Mouse (Mus musculus) adrenal gland, postnatal 4 days (tissue): ENCODE measurements around the gene Cpxm1. TPM values are rescaled to one million over a fixed set of nuclear protein-coding genes. Genes with fewer than 3 reads are reported as not detected.
A peak's percentile ranks its signal among the peaks of the same experiment; 100 is the strongest.
"Not testable (repeated sequence)": the region's sequence is repeated elsewhere in the genome, so short reads cannot be mapped to it uniquely, and the experiment has no call there.

Source experiments
- DNase-seq, 2 experiments: peaks; one replicate each; pipeline ENCODE4 v3.0.0; 2021 to 2022; ENCODE audit warnings: low spot score in 2 of 2, mixed read lengths in 2 of 2
- total RNA-seq, 2 experiments: library from RNA; stranded (reverse); gene quantifications; 2 replicates each; pipeline ENCODE4 v1.2.3; 2021

The Cpxm1 gene
- total RNA-seq, 2 experiments from 2014 or later = 18.1 to 22.0 TPM

DNA sequence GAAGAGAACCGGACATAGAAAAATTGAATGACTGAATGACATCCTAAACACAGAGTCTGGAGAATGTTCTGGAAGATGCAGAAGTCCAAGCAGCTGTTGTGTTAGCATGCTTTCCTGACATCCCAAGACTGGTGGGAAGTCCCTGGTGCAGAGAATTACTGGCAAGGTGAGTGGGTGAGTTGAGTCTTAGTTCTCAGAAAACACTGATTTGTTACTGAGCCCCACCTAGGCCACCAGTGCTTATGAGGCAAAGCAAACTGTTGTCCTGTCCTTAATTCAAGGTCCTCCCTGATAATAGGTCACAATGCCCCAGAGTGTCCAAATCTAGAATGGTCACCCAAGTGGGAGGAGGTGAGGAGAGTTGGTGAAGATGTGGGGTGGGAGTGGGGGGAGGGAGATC lies 7.6 kb upstream of the Cpxm1 start, which contains the start of the genes Gm28372 and 1700020A23Rik:
Gm28372 (plus strand) TSS at position 301 of the 400 bp plus-strand sequence.
1700020A23Rik (plus strand) TSS at position 321 of the 400 bp plus-strand sequence.
- DNase-seq = no peak

DNA sequence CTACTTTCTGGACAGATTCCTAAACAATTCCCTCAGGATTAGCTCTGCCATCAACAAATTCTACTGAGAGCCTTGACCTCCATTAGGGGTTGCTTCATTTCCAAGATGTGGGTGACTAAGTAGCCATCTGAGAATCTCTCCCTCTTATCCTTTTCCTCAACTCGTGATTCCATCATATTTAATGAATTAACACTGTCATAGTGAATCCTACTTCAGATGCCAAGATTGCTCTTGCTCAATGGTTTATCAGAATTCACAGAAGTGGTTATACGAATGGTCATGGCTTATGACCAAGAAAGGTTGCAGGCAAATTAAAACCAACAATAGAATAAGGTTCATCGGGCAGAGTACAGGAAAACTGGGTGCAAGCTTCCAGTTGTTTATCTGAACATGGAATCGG lies 4.5 kb upstream of the Cpxm1 start:
- DNase-seq = no peak

DNA sequence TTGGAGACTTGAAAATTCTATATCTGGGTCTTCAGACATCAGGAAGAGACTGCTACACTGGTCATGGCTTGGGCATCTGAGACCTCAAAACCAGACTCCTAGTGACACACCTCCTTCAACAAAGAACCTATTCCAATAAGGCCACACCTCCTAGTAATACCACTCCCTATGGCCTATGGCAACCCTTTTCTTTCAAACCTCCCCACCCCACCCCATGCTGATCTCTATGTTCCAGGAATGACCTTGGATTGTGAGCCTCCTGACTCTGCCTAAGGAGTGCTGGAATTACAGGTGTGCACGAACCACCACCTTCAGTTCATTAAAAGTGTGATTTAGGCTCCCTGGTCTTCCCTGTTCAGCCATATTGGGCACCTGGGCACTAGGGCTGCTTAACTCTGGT lies 2.7 kb upstream of the Cpxm1 start:
- no peak for DNase-seq

DNA sequence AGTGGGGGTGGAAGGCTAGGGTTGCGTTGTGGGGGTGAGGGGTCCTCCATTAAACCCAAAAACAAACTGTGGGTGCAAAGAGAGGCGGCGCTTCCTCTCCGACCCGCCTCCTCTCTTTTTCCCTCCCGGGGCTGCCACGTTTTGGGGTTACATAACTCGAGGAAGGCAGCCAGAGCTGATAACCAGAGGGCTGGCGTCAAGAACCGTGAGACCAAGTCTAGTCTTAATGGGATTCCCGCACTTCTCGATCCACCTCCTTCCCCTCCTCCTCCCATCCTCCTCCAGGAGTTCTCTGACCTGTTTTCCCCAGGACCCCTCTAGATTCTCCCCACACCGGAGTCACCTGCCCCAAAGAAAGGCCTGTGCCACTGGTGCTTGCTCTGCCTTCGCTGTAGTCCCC lies 717 bp upstream of the Cpxm1 start:
- no peak for DNase-seq

DNA sequence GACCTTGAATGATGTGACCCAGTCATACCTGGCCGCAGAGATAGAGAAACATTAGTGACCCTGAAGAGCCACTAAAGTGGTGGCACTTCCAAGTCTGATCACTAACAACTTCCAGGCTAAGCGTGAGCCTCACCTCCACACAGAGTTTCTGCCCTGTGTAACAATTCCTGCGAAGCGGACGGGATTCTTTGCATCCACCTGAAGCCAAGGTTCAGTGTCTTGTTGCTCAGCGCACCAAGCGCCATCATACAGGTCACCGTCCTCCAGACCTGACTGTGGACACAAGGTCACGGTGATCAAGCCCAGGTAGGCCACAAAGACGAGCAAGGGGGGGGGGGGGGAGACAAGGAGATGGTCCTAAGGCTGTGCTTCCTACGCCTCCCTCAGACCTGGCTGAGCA lies 1.7 kb downstream of the Cpxm1 start:
- no peak for DNase-seq

DNA sequence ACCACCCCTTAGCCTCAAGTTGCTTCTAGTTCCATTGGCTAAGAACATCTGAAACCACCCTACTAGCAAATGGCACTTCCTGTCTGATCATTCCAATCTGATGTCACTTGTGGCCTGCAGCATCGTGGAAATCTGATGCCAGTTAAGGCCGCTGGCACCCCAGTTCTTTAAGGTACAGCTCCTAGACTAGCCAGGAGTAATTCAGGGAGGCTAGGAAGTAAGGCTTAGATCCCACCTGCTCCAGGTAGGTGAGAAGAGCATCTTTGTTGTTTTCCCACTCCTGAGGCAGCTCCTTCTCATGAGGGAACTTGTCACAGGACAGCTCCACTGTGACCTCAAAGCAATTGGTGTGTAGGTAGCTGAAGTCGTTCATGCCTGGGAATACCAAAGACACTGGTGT lies 4.5 kb downstream of the Cpxm1 start:
- no peak for DNase-seq

DNA sequence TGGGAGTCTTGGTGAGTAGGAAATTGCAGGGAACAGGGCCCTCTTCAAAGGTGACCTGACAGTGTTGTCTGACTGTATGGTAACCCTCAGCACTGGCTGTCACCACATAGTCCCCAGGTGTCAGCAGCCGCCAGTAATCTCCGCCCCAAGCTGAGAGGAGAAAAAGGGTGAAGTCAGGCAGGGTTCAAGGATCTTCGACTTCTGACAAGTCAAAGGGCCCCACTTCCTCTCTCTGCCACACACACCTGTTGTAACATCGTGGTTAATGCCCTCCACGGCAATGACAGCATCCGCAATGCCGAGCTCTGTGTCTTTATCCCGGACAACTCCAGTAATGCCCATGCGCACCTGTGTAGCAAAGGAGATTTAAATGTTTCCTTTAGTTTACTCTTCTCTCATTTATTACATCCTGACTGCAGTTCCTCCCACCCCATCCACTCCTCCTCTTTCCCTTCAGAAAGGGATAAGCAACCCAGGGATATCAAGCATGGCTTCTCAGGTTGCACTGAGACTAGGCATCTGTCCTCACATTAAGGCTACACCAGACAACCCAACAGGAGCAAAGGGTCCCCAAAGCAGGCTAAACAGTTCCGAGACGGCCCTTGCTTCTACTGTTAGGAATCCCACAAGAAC lies 6.3 kb downstream of the Cpxm1 start:
- no peak for DNase-seq

DNA sequence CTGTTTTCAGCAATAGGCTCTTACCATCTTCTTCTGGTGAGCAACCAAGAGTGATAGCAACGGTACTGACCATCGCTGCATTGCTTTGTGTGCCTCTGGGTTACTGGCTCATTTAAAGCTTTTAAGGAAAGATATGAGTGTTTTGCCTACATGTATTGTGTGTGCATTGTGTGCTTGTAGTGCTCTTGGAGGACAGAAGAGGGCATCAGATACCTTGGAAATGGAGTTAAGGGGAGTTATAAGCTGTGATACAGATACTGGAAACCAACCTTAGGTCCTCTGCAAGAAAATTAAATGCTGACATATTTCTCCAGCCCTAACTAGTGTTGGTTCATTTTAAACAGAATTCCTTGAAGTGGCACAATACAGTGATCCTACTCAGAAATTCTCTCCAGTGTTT lies 8.6 kb downstream of the Cpxm1 start:
- no peak for DNase-seq

DNA sequence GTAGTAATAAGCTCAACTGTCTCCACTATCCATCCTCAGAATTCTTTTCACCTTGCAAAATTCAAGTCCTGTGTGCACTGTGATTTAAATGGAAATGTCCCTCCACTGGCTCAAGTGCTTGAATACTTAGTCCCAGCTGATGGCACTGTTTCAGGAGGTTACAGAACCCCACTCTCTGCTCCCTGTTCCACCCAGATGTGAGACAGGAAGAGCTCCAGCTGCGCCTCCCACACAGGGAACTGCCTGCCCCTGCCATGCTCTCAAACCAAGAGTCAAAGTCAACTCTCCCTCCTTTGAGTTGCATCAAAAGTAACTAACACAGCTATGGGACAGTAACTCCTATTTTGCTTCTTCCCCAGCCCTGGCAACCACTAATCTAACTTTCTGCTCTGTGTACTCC lies 11.2 kb downstream of the Cpxm1 start:
- no peak for DNase-seq

DNA sequence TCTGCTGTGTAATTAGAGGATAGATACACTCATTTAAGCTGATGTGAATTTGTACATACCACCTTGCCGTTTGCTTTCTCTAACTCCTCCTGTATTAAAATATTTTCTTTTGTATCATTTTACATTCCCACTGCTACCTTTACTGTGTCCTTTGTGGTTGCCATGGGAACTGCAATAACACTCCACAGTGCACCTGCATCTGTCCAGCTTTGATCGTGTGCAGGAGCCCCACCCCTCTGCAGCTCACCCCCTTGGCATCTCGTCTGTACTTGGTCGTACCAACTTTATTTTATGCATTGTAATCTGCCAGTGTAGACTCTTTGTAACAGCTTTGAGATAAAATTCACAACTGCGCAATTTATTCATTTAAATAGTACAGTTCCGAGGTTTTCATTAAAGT lies 13.5 kb downstream of the Cpxm1 start:
- no peak for DNase-seq

DNA sequence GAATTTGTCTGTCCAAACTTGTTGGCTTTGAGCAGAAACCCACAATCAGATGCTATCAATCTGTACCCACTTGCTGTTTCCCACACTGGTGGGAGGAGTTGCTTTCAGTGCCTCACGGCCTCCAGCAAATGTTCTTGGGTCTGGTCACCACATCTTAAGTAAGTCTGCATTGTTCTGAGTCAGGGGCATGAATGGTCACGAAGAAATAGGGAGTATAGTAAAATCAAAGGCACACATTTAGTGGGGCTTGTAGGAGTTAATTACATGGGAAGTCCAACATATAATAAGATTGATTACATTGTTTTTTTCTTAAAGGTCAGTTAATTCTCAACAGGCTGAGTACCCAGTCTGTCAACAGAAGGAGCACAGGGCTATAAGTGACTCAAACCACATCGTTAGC lies 14.2 kb downstream of the Cpxm1 start:
- DNase-seq = no peak

DNA sequence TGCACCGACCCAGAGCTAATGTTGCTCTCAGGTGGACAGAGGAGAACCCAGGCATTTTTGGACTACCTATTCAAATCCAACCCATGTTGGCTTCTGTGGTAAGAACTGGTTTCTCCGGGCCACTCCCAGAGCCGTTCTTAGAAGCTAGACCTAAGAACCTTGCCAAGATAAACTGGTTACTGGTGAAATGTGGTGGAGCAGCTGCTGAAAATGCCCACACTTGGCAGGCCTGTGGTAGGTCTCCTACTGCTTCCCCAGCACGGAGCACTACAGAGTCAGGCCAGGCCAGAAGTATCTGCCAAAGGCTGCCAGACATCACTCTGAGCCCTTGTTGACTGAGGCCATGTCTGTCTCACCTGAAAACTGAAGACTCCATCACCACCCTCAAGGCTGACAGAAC lies 22.4 kb downstream of the Cpxm1 start:
- no peak for DNase-seq

DNA sequence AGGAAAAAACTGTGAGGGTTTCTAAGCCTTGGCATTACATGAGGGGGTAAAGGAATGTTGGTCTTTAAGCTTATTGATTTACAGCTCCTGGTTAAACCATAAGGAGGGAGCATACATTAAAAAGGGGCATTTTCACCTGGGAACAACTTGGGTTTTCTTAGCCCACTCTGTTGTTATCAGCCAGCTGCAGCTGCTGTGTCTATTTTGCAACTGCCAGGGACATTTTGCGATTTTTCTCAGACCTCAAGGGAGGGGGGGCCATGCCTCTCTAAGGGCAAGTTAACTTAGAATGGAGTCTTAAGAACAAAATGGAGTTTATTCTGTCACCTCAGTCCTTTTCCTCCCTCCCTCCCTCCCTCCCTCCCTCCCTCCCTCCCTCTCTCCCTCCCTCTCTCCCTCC lies 24.3 kb downstream of the Cpxm1 start:
- not testable (repeated sequence) for DNase-seq

DNA sequence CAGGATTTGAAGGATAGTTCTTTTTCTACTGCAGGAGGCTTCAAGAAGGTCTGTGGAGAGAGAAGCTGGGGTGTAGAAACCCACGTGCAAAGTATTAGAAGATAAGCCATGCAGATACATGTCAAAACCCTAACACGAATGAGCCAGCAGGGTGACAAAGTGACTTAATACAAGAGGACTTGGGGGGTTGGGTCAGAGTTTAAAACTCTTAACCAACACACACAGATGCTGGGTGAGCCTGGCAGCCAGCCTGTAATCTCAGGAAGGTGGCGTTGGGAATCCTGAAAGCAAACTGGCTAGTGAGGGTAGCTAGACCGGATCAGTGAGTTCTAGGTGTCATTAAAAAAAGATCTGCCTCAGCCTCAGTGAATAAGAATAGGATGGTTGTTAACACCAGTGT lies 30.0 kb downstream of the Cpxm1 start:
- no peak for DNase-seq

DNA sequence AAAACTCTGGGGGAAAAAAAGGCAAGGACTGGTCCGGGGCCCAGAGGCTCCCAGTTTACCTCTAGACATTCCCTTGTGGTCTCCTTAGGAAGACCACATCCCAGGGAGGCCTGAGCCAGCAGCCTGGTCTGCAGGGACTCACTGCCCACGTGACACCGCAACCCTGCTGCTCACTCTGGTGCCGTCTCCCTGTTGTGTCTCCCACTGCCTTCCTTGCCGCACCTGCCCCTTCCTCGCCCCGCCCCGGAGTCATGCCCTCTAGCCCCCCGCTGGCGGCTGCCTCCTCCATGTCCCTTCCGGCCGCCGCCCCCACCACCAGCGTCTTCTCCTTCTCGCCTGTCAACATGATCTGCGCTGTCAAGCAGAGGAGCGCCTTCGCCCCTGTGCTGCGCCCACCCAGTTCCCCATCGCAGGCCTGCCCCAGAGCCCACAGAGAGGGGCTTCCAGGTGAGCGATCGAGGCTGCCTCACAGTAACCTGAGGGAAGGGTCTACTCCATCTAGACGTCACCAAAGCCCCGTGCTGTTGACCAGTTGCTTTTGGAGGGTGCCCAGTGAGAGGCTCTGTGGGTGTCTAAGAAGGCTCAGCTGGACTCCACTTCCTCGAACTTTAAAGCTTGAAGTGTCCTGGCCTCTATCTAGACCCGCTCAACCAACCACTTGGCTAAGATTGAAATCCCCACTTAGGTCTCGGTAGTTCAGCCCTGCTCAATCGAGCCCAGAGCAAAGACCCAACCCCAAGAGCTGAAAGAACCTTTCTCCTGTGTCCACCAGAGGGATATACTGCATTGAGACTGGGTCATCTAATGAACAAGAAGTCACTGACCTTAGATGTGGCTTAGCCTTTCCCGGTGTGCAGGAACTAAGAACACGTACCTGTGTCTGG lies 31.9 kb downstream of the Cpxm1 start:
- DNase-seq = no peak

DNA sequence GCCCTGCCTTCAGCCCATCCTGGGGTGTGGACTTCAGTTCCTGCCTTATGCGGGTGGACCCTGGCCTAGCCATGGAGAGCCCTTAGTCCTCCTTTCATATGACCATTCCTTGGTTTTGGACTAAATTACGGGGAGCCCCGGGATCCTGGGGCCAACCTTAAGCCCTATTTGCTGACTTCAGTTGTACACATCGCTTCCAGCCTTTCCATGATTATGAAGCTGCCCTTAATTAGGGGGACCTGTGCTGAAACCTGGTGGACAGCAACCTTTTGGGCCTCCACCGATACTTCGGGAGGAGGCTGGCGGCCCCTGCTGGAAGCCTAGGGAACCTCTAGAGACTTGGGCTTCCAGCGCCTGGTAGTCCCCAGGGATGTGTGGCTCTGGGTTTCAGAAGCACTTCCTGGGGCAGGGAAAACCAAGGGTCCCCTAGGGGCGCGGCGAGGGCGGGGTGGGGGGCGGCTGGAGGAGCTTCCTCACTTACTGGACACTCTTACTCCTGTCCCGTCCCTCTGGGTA lies 34.8 kb downstream of the Cpxm1 start:
- peak; percentile 26 to 37 for DNase-seq

DNA sequence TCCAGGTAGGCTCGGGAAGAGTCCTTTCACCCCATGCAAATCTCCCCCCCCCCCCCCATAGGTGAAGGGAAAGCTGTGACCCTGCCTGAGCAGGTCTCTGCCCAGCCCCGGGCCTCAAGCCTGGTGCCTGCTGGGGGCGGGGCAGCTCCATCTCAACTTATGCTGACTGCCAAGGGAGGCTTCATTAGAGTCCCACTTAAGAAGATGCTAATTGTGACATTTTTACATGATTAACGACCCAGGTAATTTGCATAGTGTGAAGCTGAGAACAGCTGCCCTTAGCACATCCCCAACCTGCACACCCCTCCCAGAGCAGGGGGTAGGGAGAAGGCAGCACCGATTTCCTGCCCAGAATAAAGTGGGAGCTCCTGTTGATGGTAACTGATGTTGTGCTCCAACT lies 38.5 kb downstream of the Cpxm1 start:
- no peak for DNase-seq

DNA sequence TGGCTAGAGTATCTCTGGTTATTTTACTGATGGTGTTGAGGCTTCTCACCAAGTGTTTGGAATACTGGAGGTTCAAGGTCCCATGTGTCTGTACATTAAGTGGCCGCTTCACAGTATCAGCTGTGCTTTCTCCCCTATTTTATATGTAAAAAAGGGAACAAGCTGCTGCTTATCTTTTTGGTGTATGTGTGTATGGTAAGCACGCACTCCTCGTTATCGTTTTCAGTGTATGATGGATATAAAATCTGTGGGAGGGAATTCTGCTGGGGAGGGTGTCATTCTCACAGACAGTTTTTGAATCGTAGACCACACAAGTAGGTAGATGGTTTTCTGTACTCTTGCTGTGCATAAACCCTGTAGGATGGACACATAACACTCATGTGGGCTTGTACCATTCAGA lies 39.8 kb downstream of the Cpxm1 start:
- no peak for DNase-seq

DNA sequence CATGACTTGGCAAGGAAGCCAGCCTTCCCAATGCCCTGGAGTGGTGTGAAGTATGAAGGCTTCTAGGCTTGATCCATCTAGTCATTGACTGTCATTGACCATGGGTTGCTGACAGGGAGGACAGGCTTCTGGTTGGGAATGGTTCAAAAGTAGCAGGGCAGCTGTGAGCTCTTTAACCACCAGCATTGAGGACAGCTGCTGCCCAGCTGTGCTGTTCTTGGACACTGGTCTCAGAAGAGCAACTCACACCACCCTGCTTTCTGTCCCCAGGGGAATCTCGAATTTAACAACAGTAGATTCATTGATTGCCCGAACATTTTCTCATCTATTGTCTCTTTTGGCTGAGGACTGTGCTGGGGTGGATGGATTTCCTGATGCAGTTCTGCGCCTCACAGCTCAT lies 43.5 kb downstream of the Cpxm1 start:
- no peak for DNase-seq

DNA sequence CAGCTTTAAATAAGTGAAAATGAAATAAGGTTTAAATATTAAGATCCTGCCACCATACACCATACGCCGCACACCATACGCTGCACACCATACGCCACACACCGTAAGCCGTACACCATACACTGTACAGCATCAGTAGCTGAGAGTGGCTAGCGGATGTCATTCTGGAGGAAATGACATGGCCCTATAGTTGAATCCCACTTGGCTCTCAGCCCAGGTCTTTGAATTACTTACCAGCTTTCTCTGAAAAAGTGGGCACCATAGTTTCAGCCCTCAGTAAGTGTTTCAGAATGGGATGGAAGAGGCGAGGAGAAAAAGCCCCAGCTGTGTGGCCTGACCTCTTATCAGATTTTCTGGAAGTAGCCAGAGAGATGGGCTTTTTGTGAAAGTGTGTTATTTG lies 44.0 kb downstream of the Cpxm1 start:
- no peak for DNase-seq

DNA sequence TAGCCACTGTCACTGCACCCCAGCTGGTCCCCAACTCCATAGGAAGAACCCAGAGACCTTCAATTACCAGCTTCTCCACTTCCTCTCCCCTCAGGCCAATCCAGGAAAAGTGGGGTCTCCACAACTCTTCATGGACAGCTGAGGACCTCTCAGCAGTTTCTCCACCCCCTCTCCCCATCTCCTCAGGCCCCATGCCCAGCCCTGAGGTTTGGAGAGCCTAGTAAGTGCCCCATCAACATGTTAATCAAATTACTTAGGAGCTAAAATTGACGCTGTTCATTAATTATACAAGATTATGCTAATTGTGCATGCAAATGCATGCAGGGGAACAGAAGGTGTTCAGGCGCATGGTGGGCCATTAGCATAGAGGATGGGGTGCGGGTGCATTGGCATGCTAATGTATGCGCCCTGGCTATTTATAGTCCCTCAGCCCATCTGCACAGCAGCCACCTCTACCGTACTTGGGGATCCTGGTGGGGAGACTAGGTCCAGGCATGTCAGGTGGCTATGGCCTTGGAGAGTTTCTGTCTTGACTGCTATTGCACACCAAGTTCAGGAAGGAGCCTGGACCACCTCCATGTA lies 45.5 kb downstream of the Cpxm1 start:
- DNase-seq = no peak

DNA sequence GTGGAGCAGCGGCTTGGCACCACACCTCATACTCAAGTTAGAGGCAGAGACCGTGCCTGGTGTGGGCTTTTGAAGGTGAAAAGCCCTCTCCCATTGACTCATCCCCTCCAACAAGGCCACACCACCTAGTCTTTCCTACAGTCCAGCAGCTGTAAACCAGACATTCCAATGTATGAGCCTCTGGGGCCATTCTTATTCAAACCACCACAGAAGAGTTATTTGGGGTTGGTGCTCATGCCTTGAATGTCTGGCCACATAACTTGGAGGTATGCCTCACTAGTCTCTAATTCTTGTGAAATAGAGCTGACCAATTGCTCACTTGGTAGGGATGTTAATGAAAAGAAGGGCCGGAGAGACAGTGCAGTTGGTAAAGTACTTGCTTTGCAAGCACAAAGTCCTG lies 47.0 kb downstream of the Cpxm1 start:
- no peak for DNase-seq
